Mouse (Mus musculus) heart, postnatal 0 days (tissue): ENCODE measurements around the gene Trim13. TPM values are rescaled to one million over a fixed set of nuclear protein-coding genes. Genes with fewer than 3 reads are reported as not detected.

Source experiments
- ATAC-seq: fragments of 200-750 bp; cut with Nextera tagmentation; 2 replicates; pipeline ENCODE4 v1.8.0; 2017; ENCODE audit warnings: low read depth, moderate number of reproducible peaks, moderate library complexity; ENCODE audit not compliant: insufficient read depth
- DNase-seq: peaks from one replicate; pipeline ENCODE4 v3.0.0-alpha.2; 2016; ENCODE audit warnings: low spot score
- H3K27ac ChIP-seq: fragments of 300-500 bp; sonication (generic); 2 replicates; pipeline ENCODE4 v1.5.1; 2014; ENCODE audit warnings: low read depth, mild to moderate bottlenecking
- H3K27me3 ChIP-seq: fragments of 300-500 bp; sonication (generic); 2 replicates; pipeline ENCODE4 v1.6.1; 2014; ENCODE audit warnings: low read length, mixed read lengths; ENCODE audit not compliant: control insufficient read depth, insufficient read depth
- H3K36me3 ChIP-seq: fragments of 300-500 bp; sonication (generic); replicated peaks from 2 replicates; pipeline ENCODE4 v1.6.1; 2014; ENCODE audit warnings: low read length, mixed read lengths; ENCODE audit not compliant: control insufficient read depth, insufficient read depth
- H3K4me1 ChIP-seq: fragments of 300-500 bp; sonication (generic); 2 replicates; pipeline ENCODE4 v1.6.1; 2014; ENCODE audit warnings: antibody characterized with exemption; ENCODE audit not compliant: control insufficient read depth, insufficient read depth
- H3K4me2 ChIP-seq: fragments of 300-500 bp; sonication (generic); 2 replicates; pipeline ENCODE4 v1.6.1; 2014; ENCODE audit warnings: low read depth, mild to moderate bottlenecking, low read length, moderate library complexity
- H3K4me3 ChIP-seq: fragments of 300-500 bp; sonication (generic); 2 replicates; pipeline ENCODE4 v1.5.1; 2014; ENCODE audit warnings: low read depth, low read length
- H3K9ac ChIP-seq: fragments of 300-500 bp; sonication (generic); replicated peaks from 2 replicates; pipeline ENCODE4 v1.6.1; 2014; ENCODE audit warnings: low read depth, low read length, mixed read lengths
- H3K9me3 ChIP-seq: fragments of 300-500 bp; sonication (generic); replicated peaks from 2 replicates; pipeline ENCODE4 v1.6.1; 2016; ENCODE audit warnings: low read length; ENCODE audit not compliant: control insufficient read depth
- CTCF ChIP-seq: IDR thresholded peaks from 2 replicates; pipeline ENCODE4 v1.5.1; 2016; ENCODE audit warnings: antibody characterized with exemption, control low read depth, low read depth
- EP300 ChIP-seq: IDR thresholded peaks from 2 replicates; pipeline ENCODE4 v1.6.1; 2016; ENCODE audit warnings: antibody characterized with exemption, low read depth
- WGBS: fragments of 180-500 bp; shearing (Covaris S2); extraction: QIAGEN DNeasy Blood & Tissue Kit; methylation state at CpG from one replicate; pipeline ENCODE4 v1.1.7; 2014; 5-methylcytosine and 5-hydroxymethylcytosine counted together
- polyA plus RNA-seq: library from polyadenylated mRNA; unstranded; fragments of >200 nt; fragmentation: Nextera tagmentation; extraction: Ambion mirVana; gene quantifications from 2 replicates; pipeline ENCODE4 v1.2.1, GENCODE M21; 2015
- total RNA-seq: library from RNA; depleted of rRNA; stranded (reverse); fragments of >200 nt; gene quantifications from 2 replicates; pipeline ENCODE4 v1.2.3, GENCODE M21; 2014; ENCODE audit warnings: low replicate concordance; rRNA removed

Gene Trim13
- total RNA-seq (10.9 and 11.2 TPM in 2 replicates), polyA plus RNA-seq (18.6 and 18.7 TPM in 2 replicates)

GRCm38 (mm10) chr14:61597968-61598367 lies at the start of gene Trim13:
TSS of gene Trim13 (plus strand) at chr14:61598247.
- Histone ChIP-seq H3K27me3 (no peaks in the 10 kb centered on the region), H3K4me1 (peaks cover 17% of the 10 kb centered on the region), H3K9ac (no peak within 1 kb of the TSS), H3K9me3 (no peaks in the 10 kb centered on the region), H3K27ac (no peak within 1 kb of the TSS), H3K4me2 (peak within 1 kb of the TSS; percentile 61), H3K36me3 (peaks cover 5% of the 10 kb centered on the region; the same call in 1 of the 2 replicates), H3K4me3 (peak within 1 kb of the TSS; percentile 64)
- TF ChIP-seq EP300 (no peak), CTCF (no peak)
- 46% methylated on average over 5 of the region's 5 CpGs for WGBS
- ATAC-seq (no peak), DNase-seq (no peak)

GRCm38 (mm10) chr14:61548614-61549013 lies 49.4 kb upstream of the Trim13 start:
- DNase-seq (no peak), ATAC-seq (no peak)
- TF ChIP-seq CTCF = no peak
- no peak for TF ChIP-seq EP300
- 77% methylated on average over 1 of the region's 1 CpGs for WGBS
- no peaks in the 10 kb centered on the region for H3K9me3 ChIP-seq
- no peaks in the 10 kb centered on the region for H3K36me3 ChIP-seq
- H3K27me3 ChIP-seq = no peaks in the 10 kb centered on the region
- no peak overlapping the region for H3K27ac ChIP-seq
- no peak overlapping the region for H3K4me2 ChIP-seq
- no peak overlapping the region for H3K9ac ChIP-seq
- no peak overlapping the region for H3K4me3 ChIP-seq
- H3K4me1 ChIP-seq = no peaks in the 10 kb centered on the region

- H3K9me3 ChIP-seq = no peaks in the 10 kb centered on the region
- DNase-seq = no peak
- H3K9ac ChIP-seq = peak overlapping the region; percentile 72
- H3K4me3 ChIP-seq = peak overlapping the region; percentile 80
- TF ChIP-seq EP300 = no peak
- TF ChIP-seq CTCF = no peak
- no peak for ATAC-seq
- WGBS = 6% methylated on average over 6 of the region's 6 CpGs
- H3K27me3 ChIP-seq = no peaks in the 10 kb centered on the region
- peak overlapping the region; percentile 90 for H3K27ac ChIP-seq
- H3K4me2 ChIP-seq = peak overlapping the region; percentile 93
- no peaks in the 10 kb centered on the region for H3K36me3 ChIP-seq
- no peaks in the 10 kb centered on the region for H3K4me1 ChIP-seq
These were observed 42.1 kb upstream of the Trim13 start for GRCm38 (mm10) chr14:61555931-61556288.

- Histone ChIP-seq H3K9me3 (0 out of 2 replicates have a peak, but pooled peaks cover 2% of the 10 kb centered on the region), H3K4me1 (no peaks in the 10 kb centered on the region), H3K4me2 (peak within 1 kb of the TSS; percentile 93), H3K27ac (peak within 1 kb of the TSS; percentile 90), H3K4me3 (peak within 1 kb of the TSS; percentile 80), H3K9ac (peak within 1 kb of the TSS; percentile 72), H3K27me3 (no peaks in the 10 kb centered on the region), H3K36me3 (no peaks in the 10 kb centered on the region)
- DNase-seq (peak; percentile 99), ATAC-seq (peak; percentile 98)
- no peak for TF ChIP-seq EP300
- no peak for TF ChIP-seq CTCF
- under 1% methylated on average over 72 of the region's 72 CpGs for WGBS
These were observed 41.5 kb upstream of the Trim13 start, which contains the start of gene Spryd7 for GRCm38 (mm10) chr14:61556289-61557147. TSS of gene Spryd7 (minus strand) at chr14:61556886.

- DNase-seq (no peak), ATAC-seq (no peak)
- Histone ChIP-seq H3K36me3 (no peaks in the 10 kb centered on the region), H3K4me2 (no peak overlapping the region), H3K4me3 (no peak overlapping the region), H3K9me3 (peaks cover 6% of the 10 kb centered on the region; the same call in 1 of the 2 replicates), H3K27me3 (no peaks in the 10 kb centered on the region), H3K9ac (no peak overlapping the region), H3K27ac (no peak overlapping the region), H3K4me1 (no peaks in the 10 kb centered on the region)
- no peak for TF ChIP-seq CTCF
- TF ChIP-seq EP300 = no peak
- 86% methylated on average over 6 of the region's 6 CpGs for WGBS
These were observed 39.1 kb upstream of the Trim13 start for GRCm38 (mm10) chr14:61558901-61559300.
